Mouse (Mus musculus): Measurements from ENCODE around the gene Myof.

The Myof gene

DNA sequence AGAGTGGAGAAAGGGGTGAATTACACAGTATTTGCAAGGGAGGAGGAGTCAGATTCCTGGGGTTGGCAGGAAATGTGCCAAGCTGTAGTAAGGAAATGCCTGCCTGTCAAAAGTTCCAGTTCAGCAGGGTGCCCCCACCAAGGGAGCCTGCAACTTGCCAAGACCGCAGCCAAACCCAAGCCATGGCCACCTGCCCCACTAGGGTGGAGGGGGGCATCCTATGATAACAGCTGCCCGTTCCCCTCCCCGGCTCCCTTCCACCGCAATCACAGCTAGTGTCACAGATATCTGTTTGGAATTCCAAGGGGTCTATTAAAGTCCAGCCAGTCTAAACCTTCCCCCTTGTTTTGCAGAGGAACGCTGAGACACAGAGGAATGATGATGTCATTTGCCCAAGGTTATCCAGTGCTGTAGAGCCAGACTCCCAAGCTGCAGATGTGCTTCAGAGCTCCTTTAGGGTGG is 1.1 kb downstream of the Myof start:
- no peak for DNase-seq (ENCODE audit: low spot score)

DNA sequence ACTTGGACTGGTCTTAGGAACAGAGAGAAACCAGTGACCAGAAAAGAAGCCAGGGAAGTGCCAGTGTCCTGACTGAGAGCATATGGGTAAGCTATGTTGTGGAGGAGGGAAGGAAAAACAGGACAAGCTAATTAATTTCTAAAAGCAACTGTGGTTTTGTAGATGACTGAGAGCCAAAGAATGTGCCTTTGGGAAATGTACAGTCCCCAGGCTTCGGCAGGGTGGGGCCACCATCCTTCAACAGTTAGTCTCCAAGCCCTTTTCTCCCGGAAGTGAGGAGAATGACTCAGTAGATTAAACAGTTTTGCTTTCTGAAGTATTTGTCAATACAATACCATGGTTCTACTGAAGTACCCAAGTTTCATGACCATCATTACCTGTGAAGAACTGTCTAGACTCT is 5.1 kb downstream of the Myof start:
- DNase-seq (ENCODE audit: low spot score): no peak

DNA sequence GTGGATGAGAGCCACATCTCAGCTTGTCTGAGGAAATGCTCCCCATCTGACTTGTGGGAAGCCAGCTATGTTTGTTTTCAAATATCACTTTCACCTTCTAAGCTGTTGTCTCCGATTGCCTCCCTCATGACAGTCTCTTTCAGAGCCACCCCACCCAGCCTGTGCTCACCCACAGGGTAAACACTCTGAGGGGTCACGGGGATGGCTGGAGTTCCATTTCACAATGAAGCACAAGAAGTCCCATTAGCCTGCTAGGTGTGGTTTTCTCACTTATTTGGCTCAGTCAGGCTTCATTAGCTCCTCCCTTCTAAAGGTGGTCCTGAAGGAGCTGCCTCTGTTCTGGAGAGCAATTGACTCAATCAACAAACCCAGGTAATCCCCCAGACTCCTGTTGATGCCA is 7.6 kb downstream of the Myof start:
- DNase-seq (ENCODE audit: low spot score): no peak

DNA sequence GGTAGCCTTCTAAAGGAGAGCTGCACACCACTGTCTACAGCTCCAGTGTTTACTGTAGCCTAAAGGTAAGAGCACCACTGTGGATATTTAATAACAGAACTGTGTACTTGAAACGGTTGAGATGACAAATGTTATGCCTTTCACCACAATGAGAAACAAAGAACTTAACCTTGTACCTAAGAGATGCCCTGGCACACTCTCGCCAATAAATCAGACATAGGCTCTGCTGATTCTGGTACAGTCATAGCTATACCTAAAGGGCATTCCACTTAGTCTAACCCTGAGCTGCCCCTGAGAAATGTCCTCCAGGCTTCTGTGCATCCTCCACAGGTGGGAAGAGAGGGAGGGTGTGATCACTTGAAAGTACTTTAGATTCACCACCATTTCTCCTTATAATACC is 8.7 kb downstream of the Myof start:
- no peak for DNase-seq (ENCODE audit: low spot score)

DNA sequence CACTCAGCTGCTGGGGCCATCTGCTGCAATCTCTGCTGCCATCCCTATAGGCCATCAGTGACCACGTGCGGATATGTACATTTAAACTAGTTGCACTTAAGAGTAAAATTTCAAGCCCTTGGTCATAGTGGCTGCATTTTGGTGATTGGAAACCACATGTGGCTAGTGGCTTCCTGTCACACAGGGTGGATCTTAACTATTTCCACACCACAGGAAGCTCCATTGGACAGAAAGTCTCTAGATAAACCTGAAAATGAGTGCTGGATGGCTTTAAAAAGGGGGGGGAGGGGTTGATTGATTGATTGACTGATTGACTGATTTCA is 9.7 kb downstream of the Myof start:
- DNase-seq (ENCODE audit: low spot score): no peak

DNA sequence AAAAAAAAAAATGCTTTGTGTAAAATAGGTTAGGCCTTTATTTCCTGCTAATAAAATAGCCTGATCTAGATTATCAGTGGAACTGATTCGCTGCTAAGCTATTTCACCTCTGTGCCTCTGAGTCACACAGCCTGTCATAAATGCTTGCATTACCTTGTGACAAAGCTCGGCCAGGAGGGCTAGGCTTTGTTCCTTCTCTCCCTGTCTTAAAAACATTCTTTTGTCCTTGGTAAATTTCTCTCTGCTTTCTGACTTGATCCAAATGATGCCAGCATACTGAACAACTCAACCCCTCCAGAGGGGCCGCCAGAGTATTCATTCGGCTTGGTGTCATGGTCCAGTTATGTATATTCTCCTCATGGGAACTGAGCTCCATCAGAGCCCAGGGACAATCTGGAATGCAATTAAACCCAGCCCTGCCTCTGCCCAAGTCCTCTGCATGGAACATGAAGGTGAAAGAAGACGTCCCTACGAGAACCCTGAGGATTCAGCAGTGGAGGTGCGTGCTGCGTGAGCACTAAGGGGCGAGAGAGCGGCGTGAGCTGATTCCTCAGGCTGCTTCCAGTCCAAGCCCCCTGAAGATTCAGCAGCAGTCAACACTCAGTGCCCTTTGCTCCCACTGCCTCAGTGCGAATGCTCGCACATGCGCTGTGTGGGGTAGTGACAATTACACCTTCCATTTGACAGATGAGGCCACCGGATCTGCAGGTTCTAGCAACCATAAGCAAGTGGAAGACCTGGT is 10.2 kb downstream of the Myof start:
- no peak for DNase-seq (ENCODE audit: low spot score)

DNA sequence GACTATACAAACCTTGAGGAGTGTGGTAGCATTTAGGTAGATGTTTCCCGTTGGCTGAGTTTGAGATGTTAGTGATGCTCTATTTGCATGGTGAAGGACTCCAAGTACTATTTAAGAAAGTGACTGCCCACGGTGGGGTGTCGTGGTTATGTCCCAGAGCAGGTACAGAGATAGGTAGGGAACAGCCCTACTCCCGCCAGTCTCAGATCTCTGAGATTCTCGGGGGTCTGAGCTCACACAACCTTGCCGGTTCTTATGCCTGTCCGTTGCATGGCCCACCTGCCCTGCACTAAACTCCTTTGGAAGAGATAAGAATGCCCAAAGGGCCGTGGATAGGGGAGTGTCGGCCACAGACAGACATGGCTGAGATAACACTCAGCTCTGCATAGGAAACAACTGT is 12.2 kb downstream of the Myof start:
- DNase-seq (ENCODE audit: low spot score): no peak

DNA sequence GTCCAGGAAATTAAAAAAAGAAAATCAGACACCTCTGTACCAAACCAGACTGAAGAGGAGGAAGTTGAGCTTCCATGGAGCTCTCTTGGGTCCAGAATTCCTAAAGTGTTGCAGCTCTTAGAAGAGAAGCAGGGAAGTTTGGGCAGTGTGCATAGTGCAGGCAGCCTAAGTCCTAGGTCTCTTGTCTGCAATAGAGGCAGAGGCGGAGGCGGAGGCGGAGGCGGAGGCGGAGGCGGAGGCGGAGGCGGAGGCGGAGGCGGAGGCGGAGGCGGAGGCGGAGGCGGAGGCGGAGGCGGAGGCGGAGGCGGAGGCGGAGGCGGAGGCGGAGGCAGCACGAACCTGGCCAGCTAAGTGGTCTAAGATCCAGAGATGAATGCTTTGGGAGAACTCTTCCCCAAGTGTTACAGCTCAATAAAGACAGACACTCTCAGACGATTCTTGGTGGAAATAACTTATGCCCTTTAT is 12.7 kb downstream of the Myof start:
- no peak for DNase-seq (ENCODE audit: low spot score)

DNA sequence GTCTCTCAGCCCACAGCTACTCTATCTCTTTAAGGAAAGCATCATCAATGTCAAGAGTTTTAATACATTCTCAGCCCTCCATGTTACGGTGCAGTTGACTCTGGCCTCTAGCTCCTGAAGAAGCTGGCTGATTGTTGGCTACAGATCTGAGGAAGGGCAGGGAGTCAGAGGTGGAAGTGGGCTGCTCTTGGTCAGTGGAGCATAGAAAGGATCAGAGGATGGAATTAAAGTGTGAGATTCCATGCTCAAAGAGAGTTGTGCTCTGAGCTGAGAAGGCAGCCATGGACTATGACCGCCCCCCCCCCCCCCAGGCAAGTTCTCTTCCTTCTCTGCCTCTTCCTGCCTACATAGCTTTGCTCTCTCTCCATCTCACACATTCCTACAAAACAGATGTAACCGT is 13.5 kb downstream of the Myof start:
- no peak for DNase-seq (ENCODE audit: low spot score)

DNA sequence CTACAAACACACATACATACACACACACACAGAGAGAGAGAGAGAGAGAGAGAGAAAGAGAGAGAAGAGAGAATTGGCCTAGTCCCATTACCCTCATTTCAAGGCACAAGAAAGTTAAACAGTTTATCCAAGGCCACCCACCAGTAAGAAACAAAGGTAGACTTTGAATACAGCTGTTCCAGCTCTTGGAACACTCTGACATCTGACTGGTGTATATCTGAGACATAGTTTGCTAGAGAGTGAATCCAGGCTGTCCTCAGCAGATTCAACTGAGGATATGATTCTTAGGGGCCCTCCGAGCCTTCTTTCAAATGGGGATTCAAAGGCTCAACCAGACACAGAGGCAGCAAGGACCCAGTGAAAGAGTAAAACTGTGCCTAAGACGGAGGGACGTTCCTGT is 14.1 kb downstream of the Myof start:
- no peak for DNase-seq (ENCODE audit: low spot score)

DNA sequence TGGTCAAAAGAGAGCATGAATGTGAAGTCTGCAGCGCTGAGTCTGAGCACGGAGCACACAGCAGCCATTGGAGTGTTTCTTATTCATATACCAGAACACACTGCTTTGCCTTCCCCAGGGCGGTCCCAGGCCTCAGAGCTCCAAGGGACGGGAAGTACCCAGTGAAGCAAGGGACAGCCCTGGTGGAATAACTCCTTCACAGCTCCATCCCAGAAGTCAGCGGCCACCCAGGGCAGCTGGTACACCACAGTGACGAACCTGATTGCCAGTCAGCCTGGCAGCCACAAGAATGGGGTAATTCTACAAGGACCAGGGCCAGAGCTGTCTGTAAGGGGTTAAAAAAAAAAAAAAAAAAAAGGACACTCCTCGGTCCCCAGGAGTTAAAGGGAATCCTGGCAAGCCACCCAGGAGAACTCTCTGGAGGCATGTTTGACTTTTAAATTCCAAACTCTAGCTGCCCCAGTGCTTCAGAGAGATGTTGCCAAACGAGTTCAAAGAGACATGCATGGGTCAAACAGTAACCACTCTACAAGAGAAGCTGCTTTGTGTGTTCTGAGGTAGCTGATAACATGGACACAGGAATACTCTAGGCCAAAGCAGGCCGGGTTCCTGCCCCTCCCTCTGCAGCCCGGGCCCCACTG is 15.4 kb downstream of the Myof start:
- DNase-seq (ENCODE audit: low spot score): no peak

DNA sequence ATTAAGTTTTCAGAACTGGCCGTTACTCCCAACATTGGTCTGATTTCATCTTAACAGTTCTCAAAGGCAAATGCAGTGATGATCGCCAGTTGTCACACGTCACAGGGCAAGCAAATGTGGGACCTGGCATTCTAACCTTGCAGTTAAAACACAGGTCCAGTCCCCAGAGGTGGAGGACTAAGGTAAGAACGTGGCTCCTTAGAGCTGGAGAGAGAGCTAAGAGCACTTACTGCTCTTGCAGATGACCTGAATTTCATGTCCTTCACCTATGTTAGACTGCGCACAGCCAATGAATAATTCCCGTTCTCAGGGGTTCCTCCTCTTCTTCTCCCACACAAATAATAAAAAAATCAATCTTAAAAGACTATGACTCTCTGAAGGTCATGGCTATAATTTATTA is 16.0 kb downstream of the Myof start:
- no peak for DNase-seq (ENCODE audit: low spot score)

DNA sequence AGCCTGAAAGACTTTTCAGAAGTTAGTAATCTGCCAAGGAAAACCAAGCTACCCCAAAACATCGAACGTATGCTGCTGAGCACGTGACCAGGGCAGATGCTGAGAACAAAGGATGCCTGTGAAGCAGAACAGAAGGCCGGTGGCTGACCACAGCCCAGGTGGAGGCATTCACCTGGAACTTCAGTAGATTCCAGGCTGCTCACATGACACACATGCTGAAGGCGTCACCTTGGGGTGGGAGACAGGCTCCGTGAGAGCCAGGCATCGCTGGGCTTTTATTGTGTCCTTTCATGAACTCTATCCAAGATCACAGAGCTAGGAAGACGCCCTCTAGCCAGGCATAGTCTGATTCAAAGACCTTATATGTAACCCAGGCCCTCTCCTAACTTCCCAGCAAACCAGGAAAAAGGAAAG is 17.2 kb downstream of the Myof start:
- no peak for DNase-seq (ENCODE audit: low spot score)

DNA sequence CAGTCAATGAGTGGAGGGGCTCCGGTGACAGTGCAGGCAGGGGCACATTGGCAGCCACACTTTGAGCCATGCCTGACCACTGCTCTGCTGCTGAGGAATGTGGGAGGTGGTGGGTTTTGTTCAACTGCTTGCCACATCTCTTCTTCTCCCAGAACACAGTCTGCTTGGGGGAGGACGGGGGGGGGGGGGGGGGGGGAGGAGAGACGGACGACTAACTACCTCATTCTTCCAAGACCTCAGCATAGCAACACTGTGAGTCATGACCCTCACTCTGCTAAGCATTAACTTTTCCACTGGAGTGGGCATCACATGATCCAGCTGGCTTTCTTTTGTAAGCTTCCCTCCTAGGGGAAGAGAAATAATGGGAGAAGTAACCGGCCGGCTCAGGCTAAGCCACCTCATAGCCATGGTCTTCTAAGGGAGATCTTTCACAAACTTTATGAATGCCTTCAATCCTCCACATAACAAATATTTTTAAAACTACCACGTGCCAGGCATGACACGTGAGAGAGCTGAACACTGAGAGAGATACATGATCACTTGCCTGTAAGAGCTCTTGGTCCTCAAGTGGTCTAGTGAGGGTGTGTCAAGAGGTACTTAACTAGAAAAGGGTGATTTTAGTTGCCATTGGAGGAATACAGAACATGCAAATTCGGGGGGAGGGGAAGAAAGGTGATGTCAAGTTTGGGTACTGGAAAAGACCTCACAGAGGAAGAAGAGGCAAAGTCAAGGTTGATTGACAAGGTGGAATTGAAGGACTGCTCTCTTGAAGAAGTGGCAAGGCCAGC is 17.9 kb downstream of the Myof start:
- no peak for DNase-seq (ENCODE audit: low spot score)

DNA sequence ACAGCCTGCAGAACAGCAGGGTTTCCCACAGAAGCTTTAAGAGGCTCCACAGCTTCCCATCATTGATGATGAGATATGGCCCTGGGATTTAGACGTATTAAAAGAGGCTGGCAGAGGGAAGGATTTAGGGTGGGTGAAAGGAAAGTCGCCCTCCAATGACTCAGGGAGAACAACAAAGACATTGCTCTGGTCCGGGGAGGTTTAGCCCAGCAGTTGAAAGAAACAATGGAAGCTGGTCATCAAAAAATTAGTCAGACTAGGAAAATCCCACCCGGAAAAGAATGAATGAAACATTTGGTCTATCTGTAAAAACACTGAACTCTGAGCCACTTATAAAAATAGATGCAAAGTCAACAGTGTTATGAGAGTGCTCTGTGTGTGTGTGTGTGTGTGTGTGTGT is 19.8 kb downstream of the Myof start:
- DNase-seq (ENCODE audit: low spot score): no peak

DNA sequence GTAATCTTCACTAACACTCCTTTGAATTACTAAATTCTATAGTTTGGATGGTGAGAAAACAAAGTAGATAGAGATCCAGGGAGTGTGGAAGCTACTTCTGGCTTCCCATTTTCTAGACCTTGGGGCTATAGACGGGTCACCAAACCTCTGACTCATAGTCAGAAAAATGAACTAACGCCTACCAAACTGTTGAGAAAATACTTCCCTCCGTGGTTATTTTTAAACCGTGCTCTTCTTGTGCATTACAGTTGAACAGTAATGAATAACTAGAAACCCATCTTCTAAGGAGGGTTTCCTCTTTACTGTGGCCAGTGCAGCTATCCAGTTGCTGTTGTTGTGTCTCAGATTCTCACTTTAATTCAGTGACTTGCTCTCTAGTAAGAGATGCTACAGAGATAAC is 20.7 kb downstream of the Myof start:
- no peak for DNase-seq (ENCODE audit: low spot score)

DNA sequence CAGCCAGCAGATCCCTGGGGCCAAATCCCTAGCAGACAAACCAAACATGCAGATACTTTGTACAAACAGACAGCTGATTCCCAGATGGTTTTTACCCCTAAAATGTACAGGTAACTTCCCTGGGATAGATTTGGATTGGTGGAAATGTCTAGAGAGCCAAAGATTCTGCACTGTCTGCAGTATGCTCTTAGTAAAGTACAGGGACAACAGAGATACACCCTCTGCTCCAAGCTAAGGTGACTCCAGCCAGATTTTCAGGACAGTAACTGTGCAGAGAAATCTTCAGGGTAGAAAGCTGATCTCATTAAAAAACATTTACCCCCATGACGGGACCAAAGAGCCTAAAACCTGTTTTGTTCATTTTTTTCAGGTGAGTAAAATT is 27.5 kb downstream of the Myof start:
- no peak for DNase-seq (ENCODE audit: low spot score)

DNA sequence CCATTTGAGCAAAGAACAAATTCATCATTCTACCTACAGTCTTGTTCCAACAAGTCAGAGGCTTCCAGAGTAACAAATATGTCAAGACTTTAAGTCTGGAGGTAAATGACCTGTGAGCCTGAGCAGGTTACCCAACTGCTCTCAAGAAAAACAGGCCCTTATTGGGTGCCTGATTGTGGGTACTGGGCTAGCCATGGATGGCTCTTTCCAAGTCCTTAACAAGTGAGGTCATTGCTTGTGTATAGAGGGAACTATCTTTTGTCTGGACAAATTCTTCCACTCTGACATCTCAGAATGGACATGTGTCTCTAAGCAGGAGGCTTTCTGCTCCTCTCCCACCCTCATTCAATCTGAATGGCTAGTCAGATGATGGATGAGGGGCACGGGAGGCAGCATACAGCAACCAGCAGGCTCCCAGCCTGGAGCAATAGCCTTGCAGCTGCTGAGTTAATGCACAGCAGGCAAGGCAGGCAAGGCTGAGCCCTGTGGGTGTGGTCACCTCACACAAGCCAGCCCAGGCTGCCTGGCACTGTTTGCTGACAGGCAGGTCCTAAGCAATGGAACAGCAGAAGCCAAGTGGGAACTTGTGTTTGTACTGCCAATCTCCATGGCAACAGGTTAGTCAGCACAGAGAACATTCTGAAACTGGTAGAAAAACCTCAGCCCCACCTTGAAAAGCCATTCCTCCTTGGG is 28.1 kb downstream of the Myof start:
- no peak for DNase-seq (ENCODE audit: low spot score)

DNA sequence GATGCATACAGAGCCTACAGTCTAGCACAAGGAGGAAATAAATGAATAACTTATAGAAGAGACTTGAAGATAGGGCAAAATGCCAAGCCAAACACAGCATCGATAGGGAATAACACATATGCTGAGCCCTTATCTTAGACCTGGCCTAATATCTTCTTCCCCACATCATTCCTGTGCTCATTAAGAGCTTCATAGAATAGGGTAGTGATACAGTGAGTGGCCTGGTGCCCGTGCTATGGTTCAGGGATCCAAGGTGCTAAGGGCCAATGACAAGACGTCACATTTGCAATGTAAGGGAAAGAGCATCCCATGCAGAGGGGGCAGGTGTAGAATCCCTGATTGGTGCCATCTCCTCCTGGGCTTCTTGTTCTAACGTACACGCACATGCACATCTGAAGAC is 28.9 kb downstream of the Myof start:
- DNase-seq (ENCODE audit: low spot score): no peak

DNA sequence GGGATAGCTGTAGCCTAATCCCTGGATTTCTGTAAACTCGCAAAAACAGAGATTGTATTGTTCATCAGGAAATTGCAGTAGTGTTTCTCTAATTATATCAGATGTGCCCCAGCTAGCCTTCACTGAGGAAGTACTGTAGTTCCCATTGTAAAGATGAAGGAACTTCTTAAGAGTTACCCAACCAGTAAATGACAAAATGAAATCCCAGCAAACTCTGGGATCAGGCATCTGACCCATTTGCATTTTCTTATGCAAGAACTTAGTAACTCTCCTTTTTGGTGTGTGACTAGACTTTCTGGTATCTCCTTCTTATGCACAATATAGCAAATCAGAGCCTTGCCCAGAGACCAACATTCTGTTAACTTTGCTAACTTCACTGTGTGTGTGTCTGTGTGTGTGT is 32.0 kb downstream of the Myof start:
- no peak for DNase-seq (ENCODE audit: low spot score)

DNA sequence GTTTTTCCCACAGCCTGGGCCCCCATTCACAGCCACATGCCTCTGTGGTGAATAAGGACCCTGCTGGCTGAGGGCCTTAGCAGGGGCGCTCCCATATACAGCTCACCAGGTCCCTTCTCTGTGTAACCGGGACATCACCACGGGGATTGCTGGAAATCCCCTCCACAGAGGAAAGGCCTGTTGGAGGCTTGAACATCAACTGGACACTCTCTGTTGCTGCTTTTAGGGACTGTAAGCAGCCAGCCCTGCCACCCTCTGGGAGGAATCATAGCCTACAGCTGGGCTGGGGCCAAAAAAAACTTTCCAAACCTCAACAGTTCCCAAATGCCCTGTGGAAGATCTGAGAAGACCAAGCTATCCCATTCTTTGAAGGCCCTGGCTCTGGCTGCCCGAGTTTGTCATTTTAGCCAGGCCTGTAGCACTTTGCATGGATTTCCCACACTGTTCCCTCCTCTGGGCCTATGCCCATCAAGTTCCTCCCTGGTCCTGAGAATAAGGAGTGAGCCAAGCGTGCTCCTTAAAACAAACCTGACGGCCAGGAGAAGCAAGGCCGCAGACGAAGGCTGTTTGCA is 38.5 kb downstream of the Myof start:
- DNase-seq (ENCODE audit: low spot score): no peak
